Mouse (Mus musculus) kidney, postnatal 14 days (tissue): Measurements from ENCODE around the gene Gpha2.
A peak's percentile ranks its signal among the peaks of the same experiment; 100 is the strongest.

ENCODE experiments used
- DNase-seq: peaks from one replicate; pipeline ENCODE4 v3.0.0; 2022; ENCODE audit warnings: mixed read lengths

Gpha2 gene

GRCm38 (mm10) chr19:6226135-6226534, at the start of gene Gpha2:
Gpha2 (plus strand) TSS chr19:6226380.
- DNase-seq, result no peak

- no peak for DNase-seq
Measured at GRCm38 (mm10) chr19:6178775-6179174, 47.4 kb upstream of the Gpha2 start.

- no peak for DNase-seq
Measured at GRCm38 (mm10) chr19:6181629-6182028, 44.6 kb upstream of the Gpha2 start.

- no peak for DNase-seq
Measured at GRCm38 (mm10) chr19:6182534-6182933, 43.6 kb upstream of the Gpha2 start.

- DNase-seq, result no peak
Measured at GRCm38 (mm10) chr19:6184131-6184530, 42.0 kb upstream of the Gpha2 start, which contains the start of gene Majin. Majin (plus strand) TSS chr19:6184388.

- DNase-seq, result no peak
Measured at GRCm38 (mm10) chr19:6204265-6204664, 21.9 kb upstream of the Gpha2 start.

GRCm38 (mm10) chr19:6206716-6207115, 19.5 kb upstream of the Gpha2 start:
- DNase-seq, result no peak

GRCm38 (mm10) chr19:6216046-6216705, 10.0 kb upstream of the Gpha2 start:
- DNase-seq, result no peak

- no peak for DNase-seq
Measured at GRCm38 (mm10) chr19:6218606-6219005, 7.6 kb upstream of the Gpha2 start.

GRCm38 (mm10) chr19:6226763-6227162, 583 bp downstream of the Gpha2 start:
- DNase-seq, result no peak

GRCm38 (mm10) chr19:6227864-6228263, 1.7 kb downstream of the Gpha2 start:
- no peak for DNase-seq

GRCm38 (mm10) chr19:6230411-6230810, 4.2 kb downstream of the Gpha2 start:
- DNase-seq, result no peak

GRCm38 (mm10) chr19:6231036-6231435, 4.9 kb downstream of the Gpha2 start:
- no peak for DNase-seq

GRCm38 (mm10) chr19:6233647-6234046, 7.5 kb downstream of the Gpha2 start:
- peak; percentile 29 for DNase-seq

GRCm38 (mm10) chr19:6234337-6235083, 8.3 kb downstream of the Gpha2 start:
- no peak for DNase-seq

- DNase-seq, result peak; percentile 96
Measured at GRCm38 (mm10) chr19:6235084-6236052, 9.2 kb downstream of the Gpha2 start, which contains the start of gene Ppp2r5b. Ppp2r5b (minus strand) TSS chr19:6235872.

GRCm38 (mm10) chr19:6236053-6236441, 9.9 kb downstream of the Gpha2 start:
- peak; percentile 94 for DNase-seq

GRCm38 (mm10) chr19:6236842-6237241, 10.7 kb downstream of the Gpha2 start:
- no peak for DNase-seq

GRCm38 (mm10) chr19:6238740-6239139, 12.6 kb downstream of the Gpha2 start:
- no peak for DNase-seq

- no peak for DNase-seq
Measured at GRCm38 (mm10) chr19:6240136-6240535, 14.0 kb downstream of the Gpha2 start.

GRCm38 (mm10) chr19:6240725-6241124, 14.5 kb downstream of the Gpha2 start:
- no peak for DNase-seq

GRCm38 (mm10) chr19:6241274-6242107, 15.3 kb downstream of the Gpha2 start, which contains the start of gene Atg2a:
Atg2a (plus strand) TSS chr19:6241668.
- DNase-seq, result peak; percentile 99
